Mouse (Mus musculus) gastrocnemius, adult 18-20 months (tissue): ENCODE results near the gene Dlg4. TPM values are rescaled to one million over a fixed set of nuclear protein-coding genes. Genes with fewer than 3 reads are reported as not detected.
A peak's percentile ranks its signal among the peaks of the same experiment; 100 is the strongest.
"Not testable (repeated sequence)": the region's sequence is repeated elsewhere in the genome, so short reads cannot be mapped to it uniquely, and the experiment has no call there.

Source experiments
- DNase-seq: peaks from one replicate; pipeline ENCODE4 v3.0.0; 2021; ENCODE audit warnings: low spot score
- total RNA-seq, 2 experiments: library from RNA; stranded (reverse); gene quantifications; 2 replicates each; pipeline ENCODE4 v1.2.3; 2021

Gene Dlg4
- total RNA-seq, 2 experiments from 2014 or later: 3.4 to 5.3 TPM

- DNase-seq: no peak
Observed at GRCm38 (mm10) chr11:70049366-70049765, 32.6 kb downstream of the Dlg4 start.

- DNase-seq: no peak
Observed at GRCm38 (mm10) chr11:70049816-70050215, 33.1 kb downstream of the Dlg4 start.

GRCm38 (mm10) chr11:70053156-70053555, 36.4 kb downstream of the Dlg4 start:
- no peak for DNase-seq

GRCm38 (mm10) chr11:70053898-70054570, 37.3 kb downstream of the Dlg4 start, which contains the start of gene Asgr1:
Asgr1 (plus strand) TSS chr11:70054085.
- DNase-seq: no peak

- peak; percentile 78 for DNase-seq
Observed at GRCm38 (mm10) chr11:70055618-70056214, 39.0 kb downstream of the Dlg4 start.

- DNase-seq: no peak
Observed at GRCm38 (mm10) chr11:70057805-70058204, 41.1 kb downstream of the Dlg4 start.

GRCm38 (mm10) chr11:70059930-70060329, 43.2 kb downstream of the Dlg4 start:
- DNase-seq: no peak

GRCm38 (mm10) chr11:70063053-70063452, 46.3 kb downstream of the Dlg4 start:
- no peak for DNase-seq

- DNase-seq: no peak
Observed at GRCm38 (mm10) chr11:70066701-70067100, 50.0 kb downstream of the Dlg4 start.

GRCm38 (mm10) chr11:70068245-70068644, 51.5 kb downstream of the Dlg4 start:
- DNase-seq: no peak

- DNase-seq: no peak
Observed at GRCm38 (mm10) chr11:70070057-70070456, 53.3 kb downstream of the Dlg4 start.

GRCm38 (mm10) chr11:70070603-70071002, 53.9 kb downstream of the Dlg4 start:
- not testable (repeated sequence) for DNase-seq

GRCm38 (mm10) chr11:70074379-70075071, 57.8 kb downstream of the Dlg4 start:
- DNase-seq: peak; percentile 78

GRCm38 (mm10) chr11:70075581-70075980, 58.8 kb downstream of the Dlg4 start:
- DNase-seq: no peak

GRCm38 (mm10) chr11:70077441-70077840, 60.7 kb downstream of the Dlg4 start:
- DNase-seq: no peak

GRCm38 (mm10) chr11:70079175-70079574, 62.4 kb downstream of the Dlg4 start:
- DNase-seq: no peak

- no peak for DNase-seq
Observed at GRCm38 (mm10) chr11:70079928-70080327, 63.2 kb downstream of the Dlg4 start.

- no peak for DNase-seq
Observed at GRCm38 (mm10) chr11:70080803-70081590, 64.3 kb downstream of the Dlg4 start.

GRCm38 (mm10) chr11:70084563-70084962, 67.8 kb downstream of the Dlg4 start:
- DNase-seq: peak; percentile 9

- peak; percentile 29 for DNase-seq
Observed at GRCm38 (mm10) chr11:70091986-70092783, 75.4 kb downstream of the Dlg4 start, which contains the start of gene Asgr2. Asgr2 (plus strand) TSS chr11:70092644.
